Mouse (Mus musculus) cerebellum, adult 11 months (tissue): ENCODE data around the gene Obp1b.
"Not testable (repeated sequence)": the region's sequence is repeated elsewhere in the genome, so short reads cannot be mapped to it uniquely, and the experiment has no call there.

ENCODE experiments used
- DNase-seq: peaks from one replicate; pipeline ENCODE4 v3.0.0; 2022

Gene Obp1b

GRCm38 (mm10) chrX:78186477-78186876 is at the start of gene Obp1b:
Obp1b (plus strand) TSS chrX:78186777.
- DNase-seq, result not testable (repeated sequence)

- DNase-seq, result not testable (repeated sequence)
Observed at GRCm38 (mm10) chrX:78202220-78202619, 15.6 kb downstream of the Obp1b start.

DNA sequence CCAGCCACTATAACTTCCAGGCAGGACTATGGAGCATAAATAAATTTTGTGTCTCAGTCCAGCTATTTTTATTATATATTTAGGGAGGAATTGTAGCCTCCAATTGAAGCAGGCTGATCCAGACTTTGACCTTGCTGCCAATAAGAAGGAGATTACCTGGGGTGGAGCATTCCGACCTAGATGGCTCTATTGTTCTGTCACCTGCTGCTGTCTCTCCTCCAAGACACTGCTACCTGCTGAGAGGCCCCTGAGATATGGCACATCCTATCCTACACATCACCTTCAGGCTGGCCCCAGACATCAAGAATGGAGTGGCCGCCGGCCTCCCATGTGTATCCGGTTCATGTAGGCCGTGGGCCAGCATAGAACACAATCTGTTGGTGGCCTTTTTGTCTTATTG is 16.3 kb downstream of the Obp1b start:
- no peak for DNase-seq
